Mouse (Mus musculus) liver, embryonic 15.5 days (tissue): ENCODE measurements around the gene Vcpkmt. TPM values are rescaled to one million over a fixed set of nuclear protein-coding genes. Genes with fewer than 3 reads are reported as not detected.
"Not testable (repeated sequence)": the region's sequence is repeated elsewhere in the genome, so short reads cannot be mapped to it uniquely, and the experiment has no call there.

ENCODE experiments used
- ATAC-seq: fragments of 200-750 bp; cut with Nextera tagmentation; 2 replicates; pipeline ENCODE4 v1.8.0; 2017; ENCODE audit warnings: moderate number of reproducible peaks, mild to moderate bottlenecking, moderate library complexity; ENCODE audit not compliant: insufficient read depth
- H3K27ac ChIP-seq: fragments of 300-500 bp; sonication (generic); replicated peaks from 2 replicates; pipeline ENCODE4 v1.5.1; 2015; ENCODE audit warnings: mild to moderate bottlenecking, inconsistent platforms
- H3K27me3 ChIP-seq: fragments of 300-500 bp; sonication (generic); 2 replicates; pipeline ENCODE4 v1.6.1; 2015; ENCODE audit warnings: mild to moderate bottlenecking, inconsistent platforms
- H3K36me3 ChIP-seq: fragments of 300-500 bp; sonication (generic); replicated peaks from 2 replicates; pipeline ENCODE4 v1.6.1; 2015; ENCODE audit warnings: moderate library complexity, mild to moderate bottlenecking, inconsistent platforms
- H3K4me1 ChIP-seq: fragments of 300-500 bp; sonication (generic); replicated peaks from 2 replicates; pipeline ENCODE4 v1.6.1; 2015; ENCODE audit warnings: inconsistent platforms
- H3K4me2 ChIP-seq: fragments of 300-500 bp; sonication (generic); 2 replicates; pipeline ENCODE4 v1.6.1; 2015; ENCODE audit warnings: moderate library complexity, mild to moderate bottlenecking, inconsistent platforms
- H3K4me3 ChIP-seq: fragments of 300-500 bp; sonication (generic); replicated peaks from 2 replicates; pipeline ENCODE4 v1.5.1; 2015; ENCODE audit warnings: mild to moderate bottlenecking, inconsistent platforms
- H3K9ac ChIP-seq: fragments of 300-500 bp; sonication (generic); 2 replicates; pipeline ENCODE4 v1.6.1; 2015; ENCODE audit warnings: moderate library complexity, mild to moderate bottlenecking, inconsistent platforms
- H3K9me3 ChIP-seq: fragments of 300-500 bp; sonication (generic); replicated peaks from 2 replicates; pipeline ENCODE4 v1.6.1; 2016; ENCODE audit warnings: inconsistent platforms
- WGBS: fragments of 180-500 bp; shearing (Covaris S2); methylation state at CpG from one replicate; pipeline ENCODE4 v1.1.7; 2015; ENCODE audit warnings: mixed read lengths; ENCODE audit not compliant: insufficient replicate concordance; 5-methylcytosine and 5-hydroxymethylcytosine counted together
- polyA plus RNA-seq: library from polyadenylated mRNA; unstranded; fragments of >200 nt; fragmentation: Nextera tagmentation; extraction: Ambion mirVana; gene quantifications from 2 replicates; pipeline ENCODE4 v1.2.1, GENCODE M21; 2015

Gene Vcpkmt
- 11.4 and 12.8 TPM in 2 replicates for polyA plus RNA-seq

- ATAC-seq: peak; percentile 96
- H3K27me3 ChIP-seq: no peaks in the 10 kb centered on the region
- H3K9ac ChIP-seq: peak within 1 kb of the TSS; percentile 81
- H3K36me3 ChIP-seq: peaks cover 38% of the 10 kb centered on the region
- H3K4me1 ChIP-seq: peaks cover 35% of the 10 kb centered on the region
- peak within 1 kb of the TSS; percentile 77 for H3K4me3 ChIP-seq
- WGBS: under 1% methylated on average over 56 of the region's 56 CpGs
- H3K4me2 ChIP-seq: peak within 1 kb of the TSS; percentile 94
- peak within 1 kb of the TSS; percentile 79 for H3K27ac ChIP-seq
- H3K9me3 ChIP-seq: no peaks in the 10 kb centered on the region
Observed at GRCm38 (mm10) chr12:69582613-69583269, at the start of gene Vcpkmt. Gene Vcpkmt, minus strand, starts transcription at chr12:69583028.

GRCm38 (mm10) chr12:69618590-69618989 lies 35.8 kb upstream of the Vcpkmt start:
- not testable (repeated sequence) for H3K4me1 ChIP-seq, H3K27ac ChIP-seq, H3K4me2 ChIP-seq, H3K9ac ChIP-seq, ATAC-seq, H3K4me3 ChIP-seq, H3K27me3 ChIP-seq, H3K9me3 ChIP-seq
- WGBS: 58% methylated on average over 5 of the region's 5 CpGs
- peaks cover 44% of the 10 kb centered on the region for H3K36me3 ChIP-seq

GRCm38 (mm10) chr12:69604367-69604766 lies 21.5 kb upstream of the Vcpkmt start:
- ATAC-seq: no peak
- WGBS: 84% methylated on average over 2 of the region's 2 CpGs

GRCm38 (mm10) chr12:69597446-69597845 lies 14.6 kb upstream of the Vcpkmt start:
- Histone ChIP-seq H3K36me3 (peaks cover 10% of the 10 kb centered on the region; the same call in 1 of the 2 replicates), H3K27me3 (no peaks in the 10 kb centered on the region), H3K9ac (no peak overlapping the region), H3K27ac (no peak overlapping the region), H3K4me2 (no peak overlapping the region), H3K9me3 (no peaks in the 10 kb centered on the region), H3K4me1 (no peaks in the 10 kb centered on the region), H3K4me3 (no peak overlapping the region)
- no peak for ATAC-seq
- WGBS: 64% methylated on average over 4 of the region's 4 CpGs

More at GRCm38 (mm10) chr12:69604367-69604766, 21.5 kb upstream of the Vcpkmt start:
- Histone ChIP-seq H3K36me3 (peaks cover 20% of the 10 kb centered on the region), H3K27me3 (no peaks in the 10 kb centered on the region), H3K27ac (no peak overlapping the region), H3K4me1 (no peaks in the 10 kb centered on the region), H3K4me3 (no peak overlapping the region), H3K4me2 (no peak overlapping the region), H3K9ac (no peak overlapping the region), H3K9me3 (no peaks in the 10 kb centered on the region)

GRCm38 (mm10) chr12:69593130-69593529 lies 10.3 kb upstream of the Vcpkmt start:
- H3K9me3 ChIP-seq: no peaks in the 10 kb centered on the region
- no peak overlapping the region for H3K4me2 ChIP-seq
- no peak overlapping the region for H3K4me3 ChIP-seq
- no peaks in the 10 kb centered on the region for H3K27me3 ChIP-seq
- H3K9ac ChIP-seq: no peak overlapping the region
- H3K27ac ChIP-seq: no peak overlapping the region
- 75% methylated on average over 5 of the region's 5 CpGs for WGBS
- H3K4me1 ChIP-seq: no peaks in the 10 kb centered on the region
- ATAC-seq: no peak
- H3K36me3 ChIP-seq: peaks cover 27% of the 10 kb centered on the region

- H3K9ac ChIP-seq: peak overlapping the region; percentile 81
- H3K27ac ChIP-seq: peak overlapping the region; percentile 79
- peak; percentile 1; the same call in 1 of the 2 replicates for ATAC-seq
- H3K9me3 ChIP-seq: no peaks in the 10 kb centered on the region
- H3K4me3 ChIP-seq: peak overlapping the region; percentile 77
- H3K4me2 ChIP-seq: peak overlapping the region; percentile 94
- no peaks in the 10 kb centered on the region for H3K27me3 ChIP-seq
- peaks cover 33% of the 10 kb centered on the region for H3K36me3 ChIP-seq
- peaks cover 35% of the 10 kb centered on the region for H3K4me1 ChIP-seq
- WGBS: 37% methylated on average over 5 of the region's 5 CpGs
Observed at GRCm38 (mm10) chr12:69583270-69583629, 422 bp upstream of the Vcpkmt start.

GRCm38 (mm10) chr12:69582216-69582612 lies 614 bp downstream of the Vcpkmt start:
- WGBS: 13% methylated on average over 9 of the region's 9 CpGs
- Histone ChIP-seq H3K27ac (peak overlapping the region; percentile 79; the same call in 1 of the 2 replicates), H3K4me2 (peak overlapping the region; percentile 94), H3K27me3 (no peaks in the 10 kb centered on the region), H3K36me3 (peaks cover 43% of the 10 kb centered on the region), H3K9me3 (no peaks in the 10 kb centered on the region), H3K9ac (peak overlapping the region; percentile 81), H3K4me3 (peak overlapping the region; percentile 77), H3K4me1 (peaks cover 35% of the 10 kb centered on the region)
- ATAC-seq: no peak

GRCm38 (mm10) chr12:69579623-69580022 lies 3.2 kb downstream of the Vcpkmt start:
- peaks cover 37% of the 10 kb centered on the region for H3K4me1 ChIP-seq

GRCm38 (mm10) chr12:69576120-69576627 lies 6.7 kb downstream of the Vcpkmt start:
- H3K27me3 ChIP-seq: no peaks in the 10 kb centered on the region
- no peaks in the 10 kb centered on the region for H3K9me3 ChIP-seq
- H3K4me3 ChIP-seq: no peak overlapping the region
- peaks cover 20% of the 10 kb centered on the region for H3K4me1 ChIP-seq
- H3K4me2 ChIP-seq: no peak overlapping the region
- ATAC-seq: no peak
- no peak overlapping the region for H3K27ac ChIP-seq
- H3K36me3 ChIP-seq: peaks cover 31% of the 10 kb centered on the region
- H3K9ac ChIP-seq: no peak overlapping the region
- 76% methylated on average over 9 of the region's 9 CpGs for WGBS

More at GRCm38 (mm10) chr12:69579623-69580022, 3.2 kb downstream of the Vcpkmt start:
- Histone ChIP-seq H3K27me3 (no peaks in the 10 kb centered on the region), H3K9me3 (no peaks in the 10 kb centered on the region), H3K4me3 (no peak overlapping the region), H3K9ac (no peak overlapping the region), H3K36me3 (peaks cover 34% of the 10 kb centered on the region), H3K4me2 (peak overlapping the region; percentile 37; the same call in 1 of the 2 replicates), H3K27ac (no peak overlapping the region; the same call in 1 of the 2 replicates)
- ATAC-seq: no peak
- 41% methylated on average over 5 of the region's 5 CpGs for WGBS

GRCm38 (mm10) chr12:69573916-69574881 lies 8.6 kb downstream of the Vcpkmt start:
- Histone ChIP-seq H3K9me3 (no peaks in the 10 kb centered on the region), H3K27me3 (no peaks in the 10 kb centered on the region), H3K27ac (no peak overlapping the region), H3K4me3 (peak overlapping the region; percentile 37), H3K9ac (no peak overlapping the region), H3K4me2 (peak overlapping the region; percentile 54), H3K4me1 (peaks cover 8% of the 10 kb centered on the region), H3K36me3 (peaks cover 24% of the 10 kb centered on the region)
- WGBS: 28% methylated on average over 17 of the region's 17 CpGs
- peak; percentile 37; the same call in 1 of the 2 replicates for ATAC-seq

- Histone ChIP-seq H3K36me3 (peaks cover 21% of the 10 kb centered on the region), H3K4me3 (no peak overlapping the region), H3K27me3 (no peaks in the 10 kb centered on the region), H3K27ac (no peak overlapping the region), H3K4me2 (no peak overlapping the region), H3K9me3 (no peaks in the 10 kb centered on the region), H3K9ac (no peak overlapping the region), H3K4me1 (peaks cover 8% of the 10 kb centered on the region)
- ATAC-seq: no peak
- WGBS: 79% methylated on average over 8 of the region's 8 CpGs
Observed at GRCm38 (mm10) chr12:69573271-69573670, 9.6 kb downstream of the Vcpkmt start.
